Mouse (Mus musculus): ENCODE data around the gene Prkcb. TPM values are rescaled to one million over a fixed set of nuclear protein-coding genes. Genes with fewer than 3 reads are reported as not detected.

The Prkcb gene
- polyA plus RNA-seq, 1 experiment from 2014 or later = 10.2 TPM

- no peaks in the 10 kb centered on the region for H3K36me3 ChIP-seq
- no peak for ATAC-seq (ENCODE audit: insufficient number of reproducible peaks, low FRiP score, low TSS enrichment, low read depth)
These were observed 195.4 kb downstream of the Prkcb start for GRCm38 (mm10) chr7:122483949-122484348.

GRCm38 (mm10) chr7:122487929-122488571 is 199.5 kb downstream of the Prkcb start:
- H3K4me2 ChIP-seq = no peak overlapping the region
- WGBS = 66% methylated on average over 11 of the region's 11 CpGs
- ATAC-seq (ENCODE audit: insufficient number of reproducible peaks, low FRiP score, low TSS enrichment, low read depth) = no peak

More at GRCm38 (mm10) chr7:122483949-122484348, 195.4 kb downstream of the Prkcb start:
- peaks cover 3% of the 10 kb centered on the region for H3K27me3 ChIP-seq
- no peak overlapping the region for H3K27ac ChIP-seq
- H3K4me2 ChIP-seq = no peak overlapping the region
- WGBS = 76% methylated on average over 8 of the region's 8 CpGs
- H3K9me3 ChIP-seq = no peaks in the 10 kb centered on the region
- no peak overlapping the region for H3K4me3 ChIP-seq
- no peaks in the 10 kb centered on the region for H3K4me1 ChIP-seq
- H3K9ac ChIP-seq = no peak overlapping the region

GRCm38 (mm10) chr7:122492041-122492440 is 203.5 kb downstream of the Prkcb start:
- Histone ChIP-seq H3K27me3 (no peaks in the 10 kb centered on the region), H3K9ac (no peak overlapping the region), H3K9me3 (no peaks in the 10 kb centered on the region), H3K4me3 (no peak overlapping the region), H3K36me3 (no peaks in the 10 kb centered on the region), H3K27ac (no peak overlapping the region), H3K4me1 (no peaks in the 10 kb centered on the region), H3K4me2 (no peak overlapping the region)
- 76% methylated on average over 8 of the region's 8 CpGs for WGBS
- no peak for ATAC-seq (ENCODE audit: insufficient number of reproducible peaks, low FRiP score, low TSS enrichment, low read depth)

More at GRCm38 (mm10) chr7:122487929-122488571, 199.5 kb downstream of the Prkcb start:
- Histone ChIP-seq H3K4me1 (no peaks in the 10 kb centered on the region), H3K27ac (no peak overlapping the region), H3K36me3 (no peaks in the 10 kb centered on the region), H3K4me3 (no peak overlapping the region), H3K27me3 (no peaks in the 10 kb centered on the region), H3K9me3 (no peaks in the 10 kb centered on the region), H3K9ac (no peak overlapping the region)

- Histone ChIP-seq H3K27ac (no peak overlapping the region), H3K9ac (no peak overlapping the region), H3K4me1 (no peaks in the 10 kb centered on the region), H3K4me3 (no peak overlapping the region), H3K27me3 (no peaks in the 10 kb centered on the region), H3K36me3 (no peaks in the 10 kb centered on the region), H3K9me3 (no peaks in the 10 kb centered on the region), H3K4me2 (no peak overlapping the region)
- 77% methylated on average over 9 of the region's 9 CpGs for WGBS
- ATAC-seq (ENCODE audit: insufficient number of reproducible peaks, low FRiP score, low TSS enrichment, low read depth) = no peak
These were observed 204.4 kb downstream of the Prkcb start for GRCm38 (mm10) chr7:122492936-122493335.

- H3K36me3 ChIP-seq = no peaks in the 10 kb centered on the region
- no peak overlapping the region for H3K4me3 ChIP-seq
- H3K27me3 ChIP-seq = no peaks in the 10 kb centered on the region
- H3K9ac ChIP-seq = no peak overlapping the region
- no peaks in the 10 kb centered on the region for H3K4me1 ChIP-seq
- H3K9me3 ChIP-seq = no peaks in the 10 kb centered on the region
- no peak overlapping the region for H3K27ac ChIP-seq
- no peak overlapping the region for H3K4me2 ChIP-seq
- no peak for ATAC-seq (ENCODE audit: insufficient number of reproducible peaks, low FRiP score, low TSS enrichment, low read depth)
- WGBS = 25% methylated on average over 3 of the region's 3 CpGs
These were observed 205.5 kb downstream of the Prkcb start for GRCm38 (mm10) chr7:122494088-122494487.

GRCm38 (mm10) chr7:122497516-122497915 is 209.0 kb downstream of the Prkcb start:
- H3K4me3 ChIP-seq = no peak overlapping the region
- WGBS = 64% methylated on average over 8 of the region's 8 CpGs
- no peak for ATAC-seq (ENCODE audit: insufficient number of reproducible peaks, low FRiP score, low TSS enrichment, low read depth)
- no peaks in the 10 kb centered on the region for H3K9me3 ChIP-seq
- no peak overlapping the region for H3K27ac ChIP-seq
- no peak overlapping the region for H3K9ac ChIP-seq
- no peaks in the 10 kb centered on the region for H3K4me1 ChIP-seq
- H3K4me2 ChIP-seq = no peak overlapping the region
- no peaks in the 10 kb centered on the region for H3K36me3 ChIP-seq
- H3K27me3 ChIP-seq = no peaks in the 10 kb centered on the region

GRCm38 (mm10) chr7:122498461-122498860 is 209.9 kb downstream of the Prkcb start:
- no peak overlapping the region for H3K4me2 ChIP-seq
- H3K27ac ChIP-seq = no peak overlapping the region
- no peak overlapping the region for H3K4me3 ChIP-seq
- 49% methylated on average over 5 of the region's 5 CpGs for WGBS
- no peak for ATAC-seq (ENCODE audit: insufficient number of reproducible peaks, low FRiP score, low TSS enrichment, low read depth)
- H3K9ac ChIP-seq = no peak overlapping the region
- no peaks in the 10 kb centered on the region for H3K27me3 ChIP-seq
- H3K9me3 ChIP-seq = no peaks in the 10 kb centered on the region
- no peaks in the 10 kb centered on the region for H3K36me3 ChIP-seq
- H3K4me1 ChIP-seq = no peaks in the 10 kb centered on the region

- 82% methylated on average over 9 of the region's 9 CpGs for WGBS
- Histone ChIP-seq H3K4me1 (no peaks in the 10 kb centered on the region), H3K4me3 (no peak overlapping the region), H3K9ac (no peak overlapping the region), H3K9me3 (no peaks in the 10 kb centered on the region), H3K36me3 (no peaks in the 10 kb centered on the region), H3K27me3 (no peaks in the 10 kb centered on the region), H3K27ac (no peak overlapping the region), H3K4me2 (no peak overlapping the region)
- no peak for ATAC-seq (ENCODE audit: insufficient number of reproducible peaks, low FRiP score, low TSS enrichment, low read depth)
These were observed 211.4 kb downstream of the Prkcb start for GRCm38 (mm10) chr7:122499743-122500597.

GRCm38 (mm10) chr7:122506467-122506866 is 217.9 kb downstream of the Prkcb start:
- H3K9me3 ChIP-seq = no peaks in the 10 kb centered on the region
- no peaks in the 10 kb centered on the region for H3K36me3 ChIP-seq
- ATAC-seq (ENCODE audit: insufficient number of reproducible peaks, low FRiP score, low TSS enrichment, low read depth) = no peak
- H3K9ac ChIP-seq = no peak overlapping the region
- H3K27me3 ChIP-seq = no peaks in the 10 kb centered on the region
- H3K4me1 ChIP-seq = no peaks in the 10 kb centered on the region
- 91% methylated on average over 2 of the region's 2 CpGs for WGBS
- H3K27ac ChIP-seq = no peak overlapping the region
- no peak overlapping the region for H3K4me2 ChIP-seq
- H3K4me3 ChIP-seq = no peak overlapping the region

- Histone ChIP-seq H3K27me3 (no peaks in the 10 kb centered on the region), H3K4me1 (0 out of 2 replicates have a peak, but pooled peaks cover 3% of the 10 kb centered on the region), H3K4me3 (no peak overlapping the region), H3K9me3 (no peaks in the 10 kb centered on the region), H3K36me3 (no peaks in the 10 kb centered on the region), H3K4me2 (no peak overlapping the region), H3K9ac (no peak overlapping the region), H3K27ac (no peak overlapping the region)
- 43% methylated on average over 7 of the region's 7 CpGs for WGBS
- ATAC-seq (ENCODE audit: insufficient number of reproducible peaks, low FRiP score, low TSS enrichment, low read depth) = no peak
These were observed 221.4 kb downstream of the Prkcb start for GRCm38 (mm10) chr7:122509903-122510302.

GRCm38 (mm10) chr7:122512430-122512966 is 223.9 kb downstream of the Prkcb start:
- no peak overlapping the region for H3K4me3 ChIP-seq
- no peak overlapping the region for H3K9ac ChIP-seq
- no peaks in the 10 kb centered on the region for H3K9me3 ChIP-seq
- 68% methylated on average over 13 of the region's 13 CpGs for WGBS
- no peak overlapping the region for H3K4me2 ChIP-seq
- no peak overlapping the region for H3K27ac ChIP-seq
- H3K27me3 ChIP-seq = no peaks in the 10 kb centered on the region
- H3K4me1 ChIP-seq = 0 out of 2 replicates have a peak, but pooled peaks cover 3% of the 10 kb centered on the region
- H3K36me3 ChIP-seq = no peaks in the 10 kb centered on the region
- ATAC-seq (ENCODE audit: insufficient number of reproducible peaks, low FRiP score, low TSS enrichment, low read depth) = no peak
